Mouse (Mus musculus) kidney, adult 2 months (tissue): ENCODE data around the gene Luzp4. TPM values are rescaled to one million over a fixed set of nuclear protein-coding genes. Genes with fewer than 3 reads are reported as not detected.
"Not testable (repeated sequence)": the region's sequence is repeated elsewhere in the genome, so short reads cannot be mapped to it uniquely, and the experiment has no call there.

Source experiments
- DNase-seq: peaks from one replicate; pipeline ENCODE4 v3.0.0; 2021
- H3K27ac ChIP-seq: fragments of 200-500 bp; 2 replicates; pipeline ENCODE4 v1.5.1; 2012; ENCODE audit warnings: low read depth, low read length, control low read depth, inconsistent platforms; ENCODE audit not compliant: insufficient read depth
- H3K27me3 ChIP-seq: fragments of 200-500 bp; replicated peaks from 2 replicates; pipeline ENCODE4 v1.6.1; 2012; ENCODE audit warnings: mild to moderate bottlenecking, moderate library complexity, low read length, inconsistent platforms; ENCODE audit not compliant: control insufficient read depth, insufficient read depth
- H3K36me3 ChIP-seq: fragments of 200-500 bp; 2 replicates; pipeline ENCODE4 v1.6.1; 2012; ENCODE audit warnings: mild to moderate bottlenecking, moderate library complexity, low read length, inconsistent platforms; ENCODE audit not compliant: control insufficient read depth, insufficient read depth
- H3K4me1 ChIP-seq: fragments of 200-500 bp; 2 replicates; pipeline ENCODE4 v1.6.1; 2011; ENCODE audit warnings: low read length; ENCODE audit not compliant: control insufficient read depth, insufficient read depth
- H3K4me3 ChIP-seq: fragments of 200-500 bp; 2 replicates; pipeline ENCODE4 v1.5.1; 2011; ENCODE audit warnings: mild to moderate bottlenecking, low read depth, low read length, control low read depth; ENCODE audit not compliant: insufficient read depth
- WGBS: fragments of 180-500 bp; shearing (Covaris S2); methylation state at CpG from one replicate; pipeline ENCODE4 v1.1.7; 2018; 5-methylcytosine and 5-hydroxymethylcytosine counted together
- polyA plus RNA-seq: library from polyadenylated mRNA; depleted of rRNA; stranded (reverse); fragments of >200 nt; gene quantifications from 2 replicates; pipeline ENCODE4 v1.2.3, GENCODE M21; 2012; rRNA removed

Luzp4 gene
- polyA plus RNA-seq: not detected in 2 replicates

DNA sequence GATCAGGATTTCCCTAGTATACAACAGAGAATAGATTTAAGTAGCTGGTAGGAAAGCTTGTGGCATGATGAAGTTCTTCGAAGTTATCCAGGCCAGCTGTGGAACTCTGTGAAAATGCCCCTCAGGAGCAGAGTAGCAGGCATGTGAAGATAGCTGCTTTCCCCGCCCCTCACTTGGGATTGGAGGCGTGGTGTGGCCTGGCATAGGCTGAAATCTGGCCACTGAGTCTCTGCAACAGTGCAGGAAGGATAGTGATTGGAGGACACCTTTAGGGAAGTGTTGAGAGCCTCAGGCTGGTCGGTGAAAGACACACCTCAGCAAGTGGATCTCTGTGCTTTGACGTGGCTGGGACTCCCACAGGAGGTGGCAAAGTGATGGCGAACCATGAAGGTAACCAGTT lies at the start of gene Luzp4:
TSS of gene Luzp4 (plus strand) at position 301 of the 400 bp plus-strand sequence.
- H3K4me1 ChIP-seq, H3K27me3 ChIP-seq, H3K27ac ChIP-seq, DNase-seq, H3K4me3 ChIP-seq, H3K36me3 ChIP-seq: not testable (repeated sequence)
- 90% methylated on average over 4 of the region's 6 CpGs for WGBS

DNA sequence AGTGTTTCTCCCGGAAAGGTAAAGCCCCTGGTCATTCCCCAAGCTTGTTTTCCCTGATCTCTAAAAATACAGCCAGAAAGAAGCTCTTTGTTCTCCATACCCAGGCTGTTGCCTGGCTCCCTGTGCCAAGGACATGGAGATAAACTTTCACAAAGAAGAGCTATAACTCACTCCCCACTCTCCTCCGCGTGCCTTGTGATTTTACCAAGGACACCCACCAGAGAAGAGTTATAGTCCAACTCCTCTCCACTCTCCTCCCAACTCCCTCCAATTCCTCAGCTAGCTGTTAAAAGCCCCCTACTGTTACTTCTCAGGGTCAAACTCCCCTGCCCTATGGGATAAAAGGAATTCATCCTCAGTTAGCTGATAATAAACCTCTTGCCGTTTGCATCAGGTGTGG lies 15.6 kb upstream of the Luzp4 start:
- not testable (repeated sequence) for H3K4me3 ChIP-seq, H3K27me3 ChIP-seq, H3K4me1 ChIP-seq, H3K27ac ChIP-seq, H3K36me3 ChIP-seq, DNase-seq
- 88% methylated on average over 4 of the region's 4 CpGs for WGBS

Other genes with a start within 250 kb of the Luzp4 start
- not detected in 2 replicates for gene Gm8334, start 242.5 kb upstream of the Luzp4 start, polyA plus RNA-seq
- not detected in 2 replicates for gene Gm15127, start 194.0 kb upstream of the Luzp4 start, polyA plus RNA-seq
- not detected in 2 replicates for gene Ott, start 216.6 kb downstream of the Luzp4 start, polyA plus RNA-seq